Comparison of ENCODE assay signal across 23 mouse cellular contexts in genomic region chr10:128731992-128732391, GRCm38 (mm10). TPM values are rescaled to one million over a fixed set of nuclear protein-coding genes. Genes with fewer than 3 reads are reported as not detected.
"Had no signal": no experiment of that assay in that cellular context is flagged by ENCODE, and none has a peak within 500 bp of the region (broad histone marks: within the 10 kb centered on the region; RNA-seq: fewer than 3 reads in every experiment).

No protein-coding gene starts in this region.

- H3K9ac ChIP-seq: heart, embryonic 13.5 days; heart, embryonic 15.5 days; hindbrain, embryonic 13.5 days; hindbrain, embryonic 15.5 days; limb, embryonic 12.5 days; liver, embryonic 13.5 days; liver, embryonic 15.5 days had no signal

- H3K4me2 ChIP-seq: heart, embryonic 13.5 days; heart, embryonic 15.5 days; hindbrain, embryonic 13.5 days; hindbrain, embryonic 15.5 days; limb, embryonic 12.5 days; liver, embryonic 11.5 days; liver, embryonic 13.5 days; liver, embryonic 15.5 days had no signal

- H3K27me3 ChIP-seq: heart, embryonic 13.5 days; heart, embryonic 15.5 days; hindbrain, embryonic 13.5 days; hindbrain, embryonic 15.5 days; limb, embryonic 12.5 days; liver, embryonic 13.5 days; liver, embryonic 15.5 days had no signal

- H3K36me3 ChIP-seq: heart, embryonic 15.5 days; hindbrain, embryonic 13.5 days; hindbrain, embryonic 15.5 days had no signal

- H3K4me3 ChIP-seq: heart, embryonic 10.5 days; heart, embryonic 13.5 days; heart, embryonic 15.5 days; hindbrain, embryonic 13.5 days; hindbrain, embryonic 15.5 days; limb, embryonic 10.5 days; limb, embryonic 12.5 days; liver, embryonic 13.5 days; liver, embryonic 15.5 days had no signal

- H3K27ac ChIP-seq: heart, embryonic 13.5 days; heart, embryonic 15.5 days; hindbrain, embryonic 13.5 days; hindbrain, embryonic 15.5 days; hindbrain, postnatal 0 days; limb, embryonic 10.5 days; limb, embryonic 12.5 days; liver, embryonic 13.5 days; liver, embryonic 15.5 days had no signal

- DNase-seq: gastrocnemius, postnatal 14 days; heart, adult 18-20 months; heart, postnatal 14 days; heart, postnatal 36 days; kidney, adult 18-20 months; kidney, adult 8-10 months; kidney, postnatal 10 days; kidney, postnatal 36 days; layer of hippocampus, adult 9-11 months; layer of hippocampus, postnatal 36 days; liver; liver, embryonic 13.5 days had no signal

- H3K4me1 ChIP-seq: hindbrain, embryonic 13.5 days; hindbrain, embryonic 15.5 days; limb, embryonic 12.5 days had no signal

- H3K9me3 ChIP-seq: heart, embryonic 10.5 days; heart, embryonic 13.5 days; heart, embryonic 15.5 days; hindbrain, embryonic 13.5 days; hindbrain, embryonic 15.5 days; limb, embryonic 10.5 days; limb, embryonic 12.5 days; liver, embryonic 13.5 days; liver, embryonic 15.5 days had no signal

RNA-seq across cellular contexts. Expression of gene Pmel, which starts 28.0 kb away (rescaled TPM):
- total RNA-seq: gastrocnemius, adult 18-20 months had no signal
